Mouse (Mus musculus): ENCODE measurements around the gene Ttc25.
A peak's percentile ranks its signal among the peaks of the same experiment; 100 is the strongest.
"Not testable (repeated sequence)": the region's sequence is repeated elsewhere in the genome, so short reads cannot be mapped to it uniquely, and the experiment has no call there.

Ttc25 gene

DNA sequence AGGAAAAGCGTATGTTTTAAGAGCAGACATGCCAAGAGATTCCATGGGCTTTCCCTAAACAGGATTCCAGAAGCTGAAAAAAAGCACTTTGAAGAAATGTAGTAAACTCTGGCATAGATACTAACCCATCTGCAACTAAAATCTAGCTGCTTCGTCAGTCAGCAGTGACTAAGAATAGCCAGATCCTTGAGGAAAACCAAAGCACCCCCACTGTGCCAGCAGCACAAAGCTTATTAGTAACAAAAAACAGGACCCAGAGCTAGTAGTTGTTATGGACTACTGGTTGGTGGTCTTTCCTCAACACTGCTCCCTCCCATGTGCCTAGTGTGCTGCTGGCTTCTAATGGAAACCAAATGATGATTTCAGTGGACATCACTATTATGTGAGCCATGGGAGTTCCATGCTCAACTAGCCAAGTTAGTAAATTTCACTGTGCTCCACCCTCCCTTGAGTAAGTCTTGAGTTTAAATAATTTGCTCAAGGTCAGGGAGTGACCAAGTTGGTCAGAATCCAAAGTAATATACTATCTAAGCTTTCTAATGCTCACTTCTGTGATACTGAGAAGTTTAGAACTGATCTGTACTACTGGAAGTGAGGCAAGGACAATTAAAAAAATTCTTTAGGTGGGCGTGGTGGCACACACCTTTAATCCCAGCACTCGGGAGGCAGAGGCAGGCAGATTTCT, 59.1 kb downstream of the Ttc25 start:
- ATAC-seq (ENCODE audit: low TSS enrichment) = peak; percentile 44; the same call in 1 of the 2 replicates

DNA sequence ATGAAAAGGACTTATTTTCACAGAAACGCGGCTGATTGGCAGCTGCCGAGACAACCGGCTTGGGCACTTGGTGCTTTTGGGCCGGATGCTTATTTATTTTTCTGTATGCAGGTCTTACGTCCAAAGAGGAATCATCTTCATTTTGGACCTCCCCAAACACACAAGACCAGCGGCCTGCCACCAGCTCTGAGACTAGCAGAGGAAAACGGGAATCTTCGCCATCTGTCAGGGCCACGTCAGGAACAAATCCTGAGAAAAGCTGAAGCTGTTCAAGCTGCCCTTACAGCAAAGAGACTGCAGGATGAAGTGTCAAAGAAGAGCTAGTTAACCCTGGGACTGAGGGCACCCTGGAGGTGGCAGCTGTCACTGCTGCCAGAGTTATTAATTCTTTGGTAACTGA, 60.0 kb downstream of the Ttc25 start:
- ATAC-seq (ENCODE audit: low TSS enrichment) = no peak

DNA sequence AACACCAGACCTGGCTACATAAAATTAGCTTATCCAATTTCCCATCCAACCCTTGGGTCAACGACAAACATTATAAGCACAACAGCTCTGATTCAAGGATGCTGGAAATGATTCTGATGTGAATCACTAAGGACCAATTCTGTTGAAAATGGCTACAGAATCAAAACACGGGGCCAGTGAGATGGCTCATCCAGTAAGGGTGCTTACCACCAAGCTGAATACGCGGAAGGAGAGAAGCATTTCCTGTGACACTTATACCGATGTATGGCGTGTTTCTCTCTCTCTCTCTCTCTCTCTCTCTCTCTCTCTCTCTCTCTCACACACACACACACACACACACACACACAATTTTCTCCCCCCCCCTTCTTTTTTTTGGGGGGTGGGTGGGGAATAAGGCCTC, 61.7 kb downstream of the Ttc25 start:
- ATAC-seq (ENCODE audit: low TSS enrichment) = no peak

DNA sequence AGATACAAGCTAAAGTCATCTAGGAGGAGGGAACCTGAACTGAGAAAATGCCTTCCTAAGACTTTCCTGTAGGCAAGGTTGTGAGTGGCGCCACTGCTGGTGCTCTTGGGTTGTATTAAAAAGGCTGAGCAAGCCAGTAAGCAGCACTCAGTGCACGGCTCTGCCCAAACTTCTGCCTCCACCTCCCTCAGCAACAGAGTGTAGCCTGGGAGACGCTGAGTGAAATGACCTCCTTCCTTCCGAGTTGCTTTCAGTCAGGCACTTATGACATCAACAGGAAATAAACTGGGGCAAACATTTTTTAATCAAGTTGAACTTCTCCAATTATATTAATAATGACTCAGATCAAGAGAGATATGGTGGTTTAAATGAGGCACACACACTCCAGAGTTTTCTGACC, 63.4 kb downstream of the Ttc25 start:
- ATAC-seq (ENCODE audit: low TSS enrichment) = no peak

DNA sequence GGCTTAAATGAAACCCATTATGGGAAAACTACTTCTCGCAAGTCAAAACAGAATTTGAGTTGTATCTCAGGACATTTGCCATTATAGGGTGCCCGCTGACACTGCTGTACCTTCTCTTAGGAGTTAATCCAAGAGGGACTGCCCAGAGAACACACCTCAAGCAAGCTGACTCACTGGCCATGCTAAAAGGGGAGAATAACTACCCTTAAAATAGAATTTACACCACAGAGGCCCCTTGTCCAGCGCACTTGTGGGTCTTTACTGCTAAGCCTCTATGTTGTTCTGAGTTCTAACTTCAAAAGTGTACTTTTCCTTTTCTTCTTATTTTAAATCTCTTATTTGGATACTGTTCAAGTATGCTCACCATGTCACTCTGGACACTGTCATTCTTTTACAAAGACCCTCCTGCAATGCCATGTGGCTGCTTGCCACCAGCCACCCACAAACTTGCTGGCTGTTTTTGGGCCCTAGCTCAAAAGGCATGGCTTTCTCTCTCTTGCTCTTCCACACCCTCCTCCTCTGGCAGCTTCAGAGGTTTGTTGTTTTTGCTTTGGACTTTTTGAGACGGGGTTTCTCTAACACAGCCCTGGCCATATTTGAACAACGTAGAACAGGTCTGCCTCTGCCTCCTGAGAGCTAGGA, 64.1 kb downstream of the Ttc25 start:
- no peak for ATAC-seq (ENCODE audit: low TSS enrichment)

DNA sequence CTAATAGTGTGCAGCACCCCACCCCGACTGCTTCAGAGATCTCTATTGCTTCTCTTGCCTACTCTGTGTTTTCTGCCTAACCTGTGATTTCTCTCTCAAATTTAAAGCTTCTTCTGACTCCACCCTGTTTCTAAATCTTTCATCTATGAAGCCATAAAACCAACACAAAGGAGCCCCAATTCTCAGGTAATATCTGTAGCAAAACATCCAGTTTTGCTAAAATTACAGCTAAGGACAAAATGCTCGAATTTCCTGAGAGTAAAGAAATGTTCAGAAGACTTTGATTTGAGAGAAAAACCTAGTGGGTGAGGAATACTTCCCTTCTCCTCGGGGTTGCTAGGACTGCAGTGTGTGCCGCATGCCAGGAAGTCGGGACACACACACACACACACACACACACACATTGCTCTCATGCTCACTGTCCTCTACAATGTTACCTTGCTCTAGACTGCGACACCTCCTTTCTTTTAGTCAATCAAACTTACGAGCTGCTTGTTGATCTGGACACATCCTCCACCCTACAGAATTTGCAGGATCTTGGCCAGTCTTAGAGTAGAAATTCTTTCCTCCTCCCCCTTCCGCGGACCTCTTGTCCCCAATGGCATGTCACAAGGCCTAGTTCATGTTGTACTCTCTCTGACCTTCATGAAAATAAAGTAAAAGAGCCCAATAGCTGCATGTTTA, 64.7 kb downstream of the Ttc25 start:
- ATAC-seq (ENCODE audit: low TSS enrichment) = no peak

DNA sequence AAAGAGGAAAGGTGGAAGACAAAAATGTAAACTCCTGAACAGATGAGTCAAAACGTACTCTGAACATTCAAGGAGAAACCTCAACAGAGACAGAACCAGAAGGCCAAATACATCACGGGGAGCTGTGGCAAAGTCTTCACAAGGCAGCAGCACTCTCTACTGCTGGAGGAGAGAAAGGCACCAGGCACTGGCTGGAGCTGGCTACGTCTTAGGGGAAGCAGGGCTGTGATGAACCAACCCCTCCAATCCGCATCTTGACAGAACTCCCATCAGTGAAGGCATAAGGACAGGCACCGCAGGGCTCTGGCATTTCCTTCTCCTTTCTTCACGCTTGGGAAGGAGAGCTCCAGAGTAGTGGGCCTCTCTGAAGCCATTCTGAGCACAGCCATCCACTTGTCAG, 66.2 kb downstream of the Ttc25 start:
- no peak for ATAC-seq (ENCODE audit: low TSS enrichment)

DNA sequence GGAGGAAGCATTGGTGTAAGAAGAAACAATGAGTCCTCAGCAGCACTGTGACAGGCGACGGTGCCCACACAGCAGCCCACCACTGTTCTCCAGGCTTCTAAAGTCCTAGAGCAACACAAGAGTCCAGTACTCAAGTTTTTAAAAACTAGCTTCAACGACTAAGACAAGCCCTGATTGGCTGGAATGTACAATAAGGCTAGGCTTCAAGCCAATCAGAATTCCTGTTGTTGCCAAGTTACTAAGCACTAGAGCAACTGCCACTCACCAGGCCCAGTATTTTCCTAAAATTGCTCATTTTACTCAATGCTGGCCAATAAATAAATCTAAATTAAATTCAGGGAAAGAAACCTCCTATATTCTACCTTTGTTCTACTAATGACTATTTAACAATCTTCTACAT, 67.8 kb downstream of the Ttc25 start:
- no peak for ATAC-seq (ENCODE audit: low TSS enrichment)

DNA sequence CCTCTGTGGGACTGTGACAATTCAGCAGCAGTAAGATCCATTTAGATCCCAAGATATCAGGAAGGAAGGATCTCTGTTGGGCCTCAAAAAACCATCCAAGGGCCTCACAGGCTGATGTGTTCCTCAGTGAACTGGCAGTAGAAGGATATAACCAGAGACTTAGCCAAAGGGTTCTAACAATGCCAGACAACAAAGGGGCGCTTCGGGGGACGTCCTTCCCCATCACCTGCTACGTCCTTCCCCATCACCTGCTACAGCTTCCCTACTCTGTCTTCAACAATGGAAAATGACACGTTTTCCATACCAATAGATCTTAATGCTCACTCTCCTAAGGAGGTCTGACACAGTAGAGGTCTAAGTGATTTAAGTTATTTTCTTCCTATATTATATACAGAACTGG, 70.9 kb downstream of the Ttc25 start:
- no peak for ATAC-seq (ENCODE audit: low TSS enrichment)

DNA sequence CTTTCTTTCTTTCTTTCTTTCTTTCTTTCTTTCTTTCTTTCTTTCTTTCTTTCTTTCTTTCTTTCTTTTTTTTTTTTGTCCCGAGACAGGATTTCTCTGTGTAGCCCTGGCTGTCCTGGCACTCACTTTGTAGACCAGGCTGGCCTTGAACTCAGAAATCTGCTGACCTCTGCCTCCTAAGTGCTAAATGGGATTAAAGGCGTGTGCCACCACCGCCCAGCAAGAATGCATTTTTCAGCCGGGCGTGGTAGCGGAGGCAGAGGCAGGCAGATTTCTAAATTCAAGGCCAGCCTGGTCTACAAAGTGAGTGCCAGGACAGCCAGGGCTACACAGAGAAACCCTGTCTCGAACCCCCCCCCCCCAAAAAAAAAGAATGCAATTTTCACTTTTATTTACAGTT, 71.4 kb downstream of the Ttc25 start:
- not testable (repeated sequence) for ATAC-seq (ENCODE audit: low TSS enrichment)

DNA sequence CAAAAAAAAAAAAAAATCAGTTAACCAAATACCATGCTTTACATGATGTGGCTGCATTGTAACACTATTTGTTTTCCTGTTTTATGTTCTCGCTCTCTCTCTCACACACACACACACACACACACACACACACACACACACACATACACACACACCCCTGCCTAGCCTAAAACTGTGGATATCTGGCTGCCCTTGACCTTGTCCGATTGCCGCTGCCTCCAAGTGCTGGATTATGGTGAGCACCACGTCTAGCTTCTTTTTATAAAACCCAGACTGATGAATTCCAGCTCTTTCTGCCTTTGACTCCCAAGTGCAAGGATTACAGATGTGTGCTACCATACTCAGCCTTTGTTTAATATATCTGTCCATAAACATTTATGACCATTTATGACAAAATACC, 72.1 kb downstream of the Ttc25 start:
- ATAC-seq (ENCODE audit: low TSS enrichment) = no peak

DNA sequence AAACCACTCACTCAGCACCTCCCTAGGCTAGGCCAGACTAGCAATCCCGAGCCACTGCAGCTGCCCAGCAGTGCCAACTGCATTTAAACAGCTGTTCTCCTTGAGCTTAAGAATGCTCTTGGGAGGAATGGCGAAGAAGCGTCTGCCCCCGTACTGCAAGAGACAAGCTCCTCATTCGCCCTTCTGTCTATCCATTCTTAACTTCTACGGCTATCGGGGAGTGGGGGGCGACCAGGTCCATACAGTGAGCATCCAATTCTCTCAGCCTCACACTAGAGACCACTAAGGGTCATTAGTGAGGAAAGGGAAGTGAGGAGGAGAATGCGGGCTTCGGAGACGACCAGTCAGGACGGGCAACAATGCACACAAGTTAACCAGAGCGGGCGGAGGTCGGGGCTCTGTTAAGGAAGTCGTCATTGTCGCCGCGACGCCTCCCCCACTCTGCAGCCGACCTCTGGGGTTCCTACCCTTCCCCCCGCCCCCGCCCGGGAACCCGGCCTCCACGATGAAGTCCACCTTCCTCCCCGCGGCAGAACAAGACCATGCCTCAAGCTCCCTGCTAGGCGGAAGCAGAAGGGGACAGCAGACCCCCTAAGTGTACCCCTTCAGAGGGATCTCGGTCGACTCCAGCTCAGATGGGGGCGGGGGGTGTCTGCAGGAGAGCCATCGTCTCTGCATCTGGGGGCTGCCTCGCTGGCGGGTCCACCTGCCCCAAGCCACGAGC, 73.5 kb downstream of the Ttc25 start, which contains the start of gene Nkiras2:
Gene Nkiras2, plus strand, starts transcription at position 484 of the 724 bp plus-strand sequence.
- ATAC-seq (ENCODE audit: low TSS enrichment) = 0 out of 2 replicates have a peak, but pooled peaks have one; percentile 1

DNA sequence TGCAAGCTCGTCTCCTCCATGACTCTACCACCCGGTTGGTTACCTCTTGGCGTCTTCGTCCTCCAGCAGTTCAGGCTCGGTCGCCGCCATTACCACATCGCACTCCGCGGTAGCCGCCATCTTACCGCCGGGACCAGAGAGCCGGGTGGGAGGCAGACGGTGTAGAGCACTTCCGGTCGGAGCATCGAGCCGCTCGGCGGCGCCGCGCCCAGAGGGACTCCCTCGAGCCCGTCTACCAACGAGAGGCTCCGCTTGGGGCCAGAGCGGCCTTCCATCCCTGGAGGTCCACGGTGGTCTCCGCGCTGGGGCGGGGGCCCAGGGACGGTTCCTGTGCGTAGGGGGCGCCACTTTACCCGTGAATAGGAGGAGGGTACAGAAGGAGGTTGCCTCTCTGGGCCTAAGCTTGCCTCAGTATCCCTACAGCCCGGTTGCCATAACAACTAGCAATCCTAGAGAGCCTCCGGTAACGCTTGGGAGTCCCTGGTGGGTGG, 74.1 kb downstream of the Ttc25 start:
- peak; percentile 90 for ATAC-seq (ENCODE audit: low TSS enrichment)

DNA sequence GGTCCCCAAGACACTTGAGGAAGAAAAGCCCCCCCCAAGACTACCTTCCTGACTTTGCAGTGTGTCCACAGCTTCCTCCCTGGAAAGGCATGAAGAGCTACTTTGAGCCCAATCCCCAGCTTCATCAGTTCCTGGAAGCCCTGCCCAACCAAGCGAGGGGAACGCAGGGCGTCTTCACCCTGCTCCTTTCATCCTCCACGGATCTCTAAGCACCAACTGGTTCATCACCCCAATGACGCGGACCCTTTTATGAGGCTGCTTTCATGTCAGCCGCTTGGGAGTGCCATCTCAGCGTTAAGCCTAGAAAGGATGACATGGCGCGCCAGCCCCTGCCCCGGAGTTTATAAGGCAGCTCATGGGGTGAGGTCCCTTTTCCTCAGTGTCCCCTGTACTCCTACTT, 74.6 kb downstream of the Ttc25 start, which contains the start of gene Dnajc7:
Gene Dnajc7, minus strand, starts transcription at position 187 of the 400 bp plus-strand sequence.
- peak; percentile 42; the same call in 1 of the 2 replicates for ATAC-seq (ENCODE audit: low TSS enrichment)
